ENCODE assay signal across 12 mouse cellular contexts in the genomic region with DNA sequence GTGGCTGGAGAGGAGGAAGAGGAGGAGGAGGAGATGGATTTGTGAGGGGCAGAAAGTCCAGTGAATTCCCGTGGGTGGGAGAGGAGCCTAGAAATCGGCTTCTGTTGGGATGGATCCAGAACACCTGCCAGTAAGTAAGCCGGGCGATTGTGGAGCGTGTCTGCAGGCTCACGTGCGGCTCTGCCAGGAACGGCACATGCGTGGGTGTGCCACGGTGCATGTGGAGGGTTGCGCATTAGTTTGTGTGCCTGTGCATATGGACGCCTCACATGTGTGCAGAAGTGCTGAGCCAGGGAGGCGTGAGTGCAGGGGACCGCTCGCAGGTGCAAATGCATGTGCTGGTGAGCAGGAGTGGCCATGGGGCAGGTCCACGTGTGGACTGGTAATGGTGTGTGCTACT. TPM values are rescaled to one million over a fixed set of nuclear protein-coding genes. Genes with fewer than 3 reads are reported as not detected.
DNase-seq lines count a peak whose midpoint lies in the region.
"Had no signal": no experiment of that assay in that cellular context is flagged by ENCODE, and none has a peak within 500 bp of the region (broad histone marks: within the 10 kb centered on the region; RNA-seq: fewer than 3 reads in every experiment).

No protein-coding gene starts in this region.

- intact Hi-C loops in left cerebral cortex, postnatal 4 days (cut with DNase I), result no loop called here

- DNase-seq in left cerebral cortex, adult 11 months (ENCODE audit: low spot score), result peak; percentile 50
- no peak for DNase-seq in left cerebral cortex, postnatal 4 days
- peak; percentile 64 to 69 for DNase-seq in layer of hippocampus, adult 8-10 months (ENCODE audit: low spot score in 2 of 2)
- peak; percentile 62 to 76 for DNase-seq in left cerebral cortex, adult 9 months (ENCODE audit: low spot score in 2 of 2)
- peak; percentile 40 for DNase-seq in telencephalon, adult 2 months (ENCODE audit: low read depth, low spot score)
- no peak for DNase-seq in kidney, adult 8-10 months
- DNase-seq in thymus, postnatal 0 days (ENCODE audit: low spot score), result no peak
- DNase-seq: cerebellum, adult 11-12 months; heart, adult 11 months; heart, postnatal 14 days; kidney, adult 9 months had no signal

RNA-seq across cellular contexts. Expression of a gene that starts 21.0 kb away (rescaled TPM):
- under 1 TPM; 0.83 to 0.86 TPM for total RNA-seq in left cerebral cortex, postnatal 4 days (2021)
- total RNA-seq in layer of hippocampus, adult 8-10 months (2022), result 1 to 10 TPM; 4.5 to 8.2 (median 6.8) TPM
- 0.05 TPM in 1 of 2 replicates, not detected in the other for polyA plus RNA-seq in thymus, postnatal 0 days (2015; fragmentation: Nextera tagmentation; extraction: Ambion mirVana)
- total RNA-seq: heart, postnatal 14 days had no signal
- polyA plus RNA-seq: spleen, adult 2 months had no signal

Comparison
In these comparisons a context has a peak if more than half of its experiments do, and no peak if none do; other contexts are left out.
1. DNase-seq: peak in left cerebral cortex, adult 11 months (single experiment), layer of hippocampus, adult 8-10 months (2 of 2), left cerebral cortex, adult 9 months (2 of 2) and telencephalon, adult 2 months (single experiment); none in left cerebral cortex, postnatal 4 days (single experiment), kidney, adult 8-10 months (0 of 2) and thymus, postnatal 0 days (single experiment).